Mouse (Mus musculus) embryo, embryonic 10 days (tissue): ENCODE measurements around the gene Uchl3.

ENCODE experiments used
- DNase-seq: peaks from one replicate; pipeline ENCODE4 v3.0.0-alpha.2; 2015; ENCODE audit warnings: low spot score

Uchl3 gene

GRCm38 (mm10) chr14:101666536-101666935 lies 12.8 kb downstream of the Uchl3 start:
- DNase-seq = no peak

GRCm38 (mm10) chr14:101668626-101669025 lies 14.9 kb downstream of the Uchl3 start:
- DNase-seq = no peak

DNA sequence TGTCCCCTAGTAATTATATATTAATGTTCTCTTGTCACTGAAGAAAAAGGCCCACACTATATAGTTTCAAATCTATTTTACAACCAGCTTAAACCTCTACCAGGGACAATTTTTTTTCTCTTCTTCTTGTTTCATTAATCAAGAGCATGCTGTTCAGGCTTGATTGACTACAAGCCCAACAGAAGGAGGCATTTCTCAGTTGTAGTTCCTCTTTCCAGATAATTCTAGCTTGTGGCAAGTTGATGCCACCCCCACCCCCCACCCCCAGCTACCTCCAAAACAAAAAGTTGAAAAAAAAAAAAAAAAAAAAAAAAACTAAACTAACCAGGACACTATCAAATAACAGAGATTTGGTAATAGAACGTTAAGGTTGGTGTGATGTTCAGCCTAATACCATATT lies 18.5 kb downstream of the Uchl3 start:
- no peak for DNase-seq

GRCm38 (mm10) chr14:101687696-101688095 lies 33.9 kb downstream of the Uchl3 start:
- DNase-seq = no peak

- no peak for DNase-seq
Observed at GRCm38 (mm10) chr14:101688406-101688805, 34.6 kb downstream of the Uchl3 start.

GRCm38 (mm10) chr14:101704479-101704878 lies 50.7 kb downstream of the Uchl3 start:
- DNase-seq = no peak

DNA sequence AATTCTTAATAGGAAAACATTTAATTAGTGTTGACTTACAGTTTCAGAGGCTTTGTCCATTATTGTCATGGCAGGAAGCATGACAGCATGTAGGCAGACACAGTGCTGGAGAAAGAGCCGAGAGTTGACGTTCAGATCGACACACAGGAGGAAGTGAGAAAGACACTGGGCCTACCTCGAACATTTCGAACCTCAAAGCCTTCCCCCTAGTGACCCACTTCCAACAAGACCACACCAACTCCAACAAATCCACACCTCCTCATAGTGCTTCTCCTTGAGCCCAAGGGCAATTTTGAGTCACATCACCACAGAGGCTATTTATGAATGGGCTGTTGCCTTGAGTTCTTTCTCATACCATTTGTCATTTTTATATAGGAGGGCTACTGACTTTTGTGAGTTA lies 53.3 kb downstream of the Uchl3 start:
- DNase-seq = no peak

DNA sequence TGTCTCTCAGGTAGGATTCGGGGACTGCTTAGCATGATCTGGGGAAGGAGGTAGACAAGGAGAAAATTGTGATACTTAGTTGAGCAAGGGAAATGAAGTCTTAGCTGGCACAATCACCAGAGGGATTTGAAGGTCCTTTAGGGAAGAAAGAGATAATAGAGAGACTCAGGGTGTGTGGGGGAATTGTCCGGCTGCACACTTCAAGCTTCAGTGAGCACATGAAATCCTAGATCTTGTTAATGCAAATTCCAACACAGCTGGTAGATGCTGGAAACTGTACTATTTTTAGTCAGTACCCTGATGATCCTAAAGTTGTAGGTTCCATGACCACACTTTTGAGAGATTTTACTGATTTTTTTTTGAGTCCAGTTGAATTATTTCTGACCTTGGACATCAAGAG lies 60.6 kb downstream of the Uchl3 start:
- DNase-seq = no peak

GRCm38 (mm10) chr14:101729237-101729971 lies 75.6 kb downstream of the Uchl3 start, which contains the start of the genes Gm9922 and Lmo7:
Gene Gm9922, minus strand, starts transcription at chr14:101729814.
Gene Lmo7, plus strand, starts transcription at chr14:101729957.
- DNase-seq = peak; percentile 75

GRCm38 (mm10) chr14:101729972-101730692 lies 76.4 kb downstream of the Uchl3 start:
- DNase-seq = no peak

GRCm38 (mm10) chr14:101733542-101734303 lies 80.0 kb downstream of the Uchl3 start:
- no peak for DNase-seq

GRCm38 (mm10) chr14:101737501-101737900 lies 83.7 kb downstream of the Uchl3 start:
- DNase-seq = no peak
